Mouse (Mus musculus) embryonic facial prominence, embryonic 14.5 days (tissue): ENCODE results near the gene Gm43191. TPM values are rescaled to one million over a fixed set of nuclear protein-coding genes. Genes with fewer than 3 reads are reported as not detected.

Source experiments
- ATAC-seq: fragments of 200-750 bp; cut with Nextera tagmentation; 2 replicates; pipeline ENCODE4 v1.8.0; 2017; ENCODE audit warnings: low read depth, moderate number of reproducible peaks, moderate TSS enrichment
- DNase-seq: peaks from one replicate; pipeline ENCODE4 v3.0.0-alpha.2; 2015; ENCODE audit warnings: low spot score
- H3K27ac ChIP-seq: fragments of 300-500 bp; sonication (generic); replicated peaks from 2 replicates; pipeline ENCODE4 v1.5.1; 2014; ENCODE audit warnings: low read depth, mild to moderate bottlenecking, low read length, moderate library complexity
- H3K27me3 ChIP-seq: fragments of 300-500 bp; sonication (generic); replicated peaks from 2 replicates; pipeline ENCODE4 v1.6.1; 2014; ENCODE audit warnings: low read length; ENCODE audit not compliant: control insufficient read depth, insufficient read depth
- H3K36me3 ChIP-seq: fragments of 300-500 bp; sonication (generic); 2 replicates; pipeline ENCODE4 v1.6.1; 2014; ENCODE audit warnings: low read length, mixed read lengths; ENCODE audit not compliant: control insufficient read depth, insufficient read depth
- H3K4me1 ChIP-seq: fragments of 300-500 bp; sonication (generic); 2 replicates; pipeline ENCODE4 v1.6.1; 2014; ENCODE audit warnings: antibody characterized with exemption, low read length; ENCODE audit not compliant: control insufficient read depth, insufficient read depth
- H3K4me2 ChIP-seq: fragments of 300-500 bp; sonication (generic); 2 replicates; pipeline ENCODE4 v1.6.1; 2014; ENCODE audit warnings: low read depth, mild to moderate bottlenecking, low read length, moderate library complexity, mixed read lengths
- H3K4me3 ChIP-seq: fragments of 300-500 bp; sonication (generic); 2 replicates; pipeline ENCODE4 v1.5.1; 2014; ENCODE audit warnings: low read depth, mild to moderate bottlenecking, low read length
- H3K9ac ChIP-seq: fragments of 300-500 bp; sonication (generic); 2 replicates; pipeline ENCODE4 v1.6.1; 2014; ENCODE audit warnings: low read depth, mild to moderate bottlenecking, low read length, moderate library complexity, mixed read lengths
- H3K9me3 ChIP-seq: fragments of 300-500 bp; sonication (generic); 2 replicates; pipeline ENCODE4 v1.6.1; 2016; ENCODE audit warnings: low read length; ENCODE audit not compliant: control insufficient read depth
- WGBS: fragments of 180-500 bp; shearing (Covaris S2); extraction: QIAGEN DNeasy Blood & Tissue Kit; methylation state at CpG from one replicate; pipeline ENCODE4 v1.1.7; 2014; 5-methylcytosine and 5-hydroxymethylcytosine counted together
- polyA plus RNA-seq: library from polyadenylated mRNA; unstranded; fragments of >200 nt; fragmentation: Nextera tagmentation; extraction: Ambion mirVana; gene quantifications from 2 replicates; pipeline ENCODE4 v1.2.1, GENCODE M21; 2014

Gene Gm43191
- not detected in 2 replicates for polyA plus RNA-seq

- Histone ChIP-seq H3K27me3 (no peaks in the 10 kb centered on the region), H3K27ac (no peak within 1 kb of the TSS), H3K4me3 (no peak within 1 kb of the TSS), H3K9ac (no peak within 1 kb of the TSS), H3K36me3 (peaks cover 31% of the 10 kb centered on the region), H3K9me3 (no peaks in the 10 kb centered on the region), H3K4me2 (no peak within 1 kb of the TSS), H3K4me1 (no peaks in the 10 kb centered on the region)
- WGBS = 96% methylated on average over 1 of the region's 1 CpGs
- DNase-seq = no peak
- ATAC-seq = no peak
These were observed at the start of gene Gm43191 for GRCm38 (mm10) chr3:116681160-116681559. Gene Gm43191 (minus strand): TSS chr3:116681260.

- Histone ChIP-seq H3K27ac (no peak overlapping the region), H3K9me3 (no peaks in the 10 kb centered on the region), H3K27me3 (no peaks in the 10 kb centered on the region), H3K36me3 (no peaks in the 10 kb centered on the region), H3K4me3 (no peak overlapping the region), H3K4me1 (no peaks in the 10 kb centered on the region), H3K4me2 (no peak overlapping the region), H3K9ac (no peak overlapping the region)
- ATAC-seq (no peak), DNase-seq (no peak)
- 61% methylated on average over 2 of the region's 2 CpGs for WGBS
These were observed 48.6 kb upstream of the Gm43191 start for GRCm38 (mm10) chr3:116729483-116730174.

GRCm38 (mm10) chr3:116726807-116727206 is 45.7 kb upstream of the Gm43191 start:
- no peak overlapping the region for H3K4me3 ChIP-seq
- no peak overlapping the region for H3K27ac ChIP-seq
- H3K4me2 ChIP-seq = no peak overlapping the region
- no peaks in the 10 kb centered on the region for H3K9me3 ChIP-seq
- DNase-seq (no peak), ATAC-seq (no peak)
- no peaks in the 10 kb centered on the region for H3K36me3 ChIP-seq
- 65% methylated on average over 9 of the region's 9 CpGs for WGBS
- H3K27me3 ChIP-seq = no peaks in the 10 kb centered on the region
- no peaks in the 10 kb centered on the region for H3K4me1 ChIP-seq
- no peak overlapping the region for H3K9ac ChIP-seq

GRCm38 (mm10) chr3:116723496-116724481 is 42.7 kb upstream of the Gm43191 start:
- no peaks in the 10 kb centered on the region for H3K4me1 ChIP-seq
- H3K27me3 ChIP-seq = no peaks in the 10 kb centered on the region
- ATAC-seq (no peak), DNase-seq (no peak)
- no peak overlapping the region for H3K4me2 ChIP-seq
- no peaks in the 10 kb centered on the region for H3K36me3 ChIP-seq
- H3K4me3 ChIP-seq = no peak overlapping the region
- no peak overlapping the region for H3K9ac ChIP-seq
- 51% methylated on average over 10 of the region's 10 CpGs for WGBS
- H3K27ac ChIP-seq = no peak overlapping the region
- no peaks in the 10 kb centered on the region for H3K9me3 ChIP-seq

- Histone ChIP-seq H3K9ac (no peak overlapping the region), H3K27me3 (no peaks in the 10 kb centered on the region), H3K27ac (no peak overlapping the region), H3K4me2 (no peak overlapping the region), H3K4me1 (no peaks in the 10 kb centered on the region), H3K36me3 (no peaks in the 10 kb centered on the region), H3K4me3 (no peak overlapping the region), H3K9me3 (no peaks in the 10 kb centered on the region)
- 67% methylated on average over 4 of the region's 4 CpGs for WGBS
- DNase-seq (peak; percentile 36), ATAC-seq (no peak)
These were observed 41.9 kb upstream of the Gm43191 start for GRCm38 (mm10) chr3:116722980-116723379.

GRCm38 (mm10) chr3:116718951-116719350 is 37.9 kb upstream of the Gm43191 start:
- H3K9ac ChIP-seq = no peak overlapping the region
- 66% methylated on average over 3 of the region's 3 CpGs for WGBS
- ATAC-seq = no peak

GRCm38 (mm10) chr3:116713031-116713430 is 32.0 kb upstream of the Gm43191 start:
- Histone ChIP-seq H3K27me3 (no peaks in the 10 kb centered on the region), H3K4me1 (peaks cover 10% of the 10 kb centered on the region), H3K9me3 (no peaks in the 10 kb centered on the region), H3K27ac (no peak overlapping the region), H3K36me3 (no peaks in the 10 kb centered on the region), H3K4me3 (peak overlapping the region; percentile 96), H3K4me2 (peak overlapping the region; percentile 82), H3K9ac (peak overlapping the region; percentile 97; the same call in 1 of the 2 replicates)
- no peak for DNase-seq
- ATAC-seq = no peak
- 26% methylated on average over 5 of the region's 5 CpGs for WGBS

More at GRCm38 (mm10) chr3:116718951-116719350, 37.9 kb upstream of the Gm43191 start:
- Histone ChIP-seq H3K27ac (no peak overlapping the region), H3K9me3 (no peaks in the 10 kb centered on the region), H3K27me3 (no peaks in the 10 kb centered on the region), H3K4me1 (no peaks in the 10 kb centered on the region), H3K36me3 (no peaks in the 10 kb centered on the region), H3K4me2 (no peak overlapping the region), H3K4me3 (no peak overlapping the region)
- DNase-seq = no peak

- no peaks in the 10 kb centered on the region for H3K9me3 ChIP-seq
- under 1% methylated on average over 8 of the region's 8 CpGs for WGBS
- H3K4me2 ChIP-seq = peak within 1 kb of the TSS; percentile 82
- H3K36me3 ChIP-seq = no peaks in the 10 kb centered on the region
- ATAC-seq (peak; percentile 31; the same call in 1 of the 2 replicates), DNase-seq (peak; percentile 9)
- H3K9ac ChIP-seq = peak within 1 kb of the TSS; percentile 97
- peak within 1 kb of the TSS; percentile 71 for H3K27ac ChIP-seq
- H3K4me3 ChIP-seq = peak within 1 kb of the TSS; percentile 96
- H3K27me3 ChIP-seq = no peaks in the 10 kb centered on the region
- H3K4me1 ChIP-seq = peaks cover 10% of the 10 kb centered on the region
These were observed 31.4 kb upstream of the Gm43191 start, which contains the start of gene Slc35a3 for GRCm38 (mm10) chr3:116712436-116712881. Gene Slc35a3 (minus strand): TSS chr3:116712831.
